Mouse (Mus musculus): ENCODE measurements around the gene Moxd1. TPM values are rescaled to one million over a fixed set of nuclear protein-coding genes. Genes with fewer than 3 reads are reported as not detected.

Moxd1 gene
- polyA plus RNA-seq (2012; rRNA removed), result 31.1 and 83.7 TPM in 2 replicates

GRCm38 (mm10) chr10:24223449-24224143 is at the start of gene Moxd1:
TSS of gene Moxd1 (plus strand) at chr10:24223517.

Other genes with a start within 250 kb of the Moxd1 start
- gene Taar6, start 237.9 kb upstream of the Moxd1 start, polyA plus RNA-seq (2012; rRNA removed), result not detected in 2 replicates
- not detected in 2 replicates for gene Taar7a, start 230.0 kb upstream of the Moxd1 start, polyA plus RNA-seq (2012; rRNA removed)
- not detected in 2 replicates for gene Taar7b, start 223.6 kb upstream of the Moxd1 start, polyA plus RNA-seq (2012; rRNA removed)
- gene Taar7d, start 196.3 kb upstream of the Moxd1 start, polyA plus RNA-seq (2012; rRNA removed), result not detected in 2 replicates
- not detected in 2 replicates for gene Taar7e, start 185.9 kb upstream of the Moxd1 start, polyA plus RNA-seq (2012; rRNA removed)
- gene Taar7f, start 174.0 kb upstream of the Moxd1 start, polyA plus RNA-seq (2012; rRNA removed), result not detected in 2 replicates
- not detected in 2 replicates for gene Taar8a, start 147.0 kb upstream of the Moxd1 start, polyA plus RNA-seq (2012; rRNA removed)
- not detected in 2 replicates for gene Taar8b, start 131.2 kb upstream of the Moxd1 start, polyA plus RNA-seq (2012; rRNA removed)
- not detected in 2 replicates for gene Taar8c, start 121.6 kb upstream of the Moxd1 start, polyA plus RNA-seq (2012; rRNA removed)
- gene Taar9, start 114.0 kb upstream of the Moxd1 start, polyA plus RNA-seq (2012; rRNA removed), result not detected in 2 replicates
- gene Stx7, start 74.2 kb upstream of the Moxd1 start, polyA plus RNA-seq (2012; rRNA removed), result 38.4 and 56.5 TPM in 2 replicates